Mouse (Mus musculus): Measurements from ENCODE around the gene Nrm.
"Not testable (repeated sequence)": the region's sequence is repeated elsewhere in the genome, so short reads cannot be mapped to it uniquely, and the experiment has no call there.

The Nrm gene

DNA sequence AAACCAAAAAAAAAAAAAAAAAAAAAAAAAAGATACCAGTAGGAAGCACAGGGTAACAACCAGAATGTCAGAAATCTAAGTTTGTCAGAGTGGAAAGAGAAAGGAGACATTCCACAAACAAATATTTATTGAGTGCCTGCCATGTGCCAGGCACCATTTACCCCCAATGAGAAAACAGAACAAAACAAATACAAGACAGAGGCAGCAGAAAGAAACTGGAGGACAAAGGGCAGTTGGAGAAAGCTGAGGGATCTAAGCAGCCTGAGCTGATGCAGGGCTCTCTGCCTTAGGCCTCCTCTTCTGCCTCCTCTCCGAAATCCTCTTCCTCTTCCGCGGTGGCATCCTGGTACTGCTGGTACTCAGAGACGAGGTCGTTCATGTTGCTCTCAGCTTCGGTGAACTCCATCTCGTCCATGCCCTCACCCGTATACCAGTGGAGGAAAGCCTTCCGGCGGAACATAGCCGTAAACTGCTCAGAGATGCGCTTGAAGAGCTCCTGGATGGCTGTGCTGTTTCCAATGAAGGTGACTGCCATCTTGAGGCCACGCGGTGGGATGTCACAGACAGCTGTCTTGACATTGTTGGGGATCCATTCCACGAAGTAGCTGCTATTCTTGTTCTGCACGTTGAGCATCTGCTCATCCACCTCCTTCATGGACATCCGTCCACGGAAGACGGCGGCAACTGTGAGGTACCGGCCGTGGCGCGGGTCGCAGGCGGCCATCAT, 26.3 kb upstream of the Nrm start:
- no peak for ATAC-seq (ENCODE audit: low TSS enrichment)

DNA sequence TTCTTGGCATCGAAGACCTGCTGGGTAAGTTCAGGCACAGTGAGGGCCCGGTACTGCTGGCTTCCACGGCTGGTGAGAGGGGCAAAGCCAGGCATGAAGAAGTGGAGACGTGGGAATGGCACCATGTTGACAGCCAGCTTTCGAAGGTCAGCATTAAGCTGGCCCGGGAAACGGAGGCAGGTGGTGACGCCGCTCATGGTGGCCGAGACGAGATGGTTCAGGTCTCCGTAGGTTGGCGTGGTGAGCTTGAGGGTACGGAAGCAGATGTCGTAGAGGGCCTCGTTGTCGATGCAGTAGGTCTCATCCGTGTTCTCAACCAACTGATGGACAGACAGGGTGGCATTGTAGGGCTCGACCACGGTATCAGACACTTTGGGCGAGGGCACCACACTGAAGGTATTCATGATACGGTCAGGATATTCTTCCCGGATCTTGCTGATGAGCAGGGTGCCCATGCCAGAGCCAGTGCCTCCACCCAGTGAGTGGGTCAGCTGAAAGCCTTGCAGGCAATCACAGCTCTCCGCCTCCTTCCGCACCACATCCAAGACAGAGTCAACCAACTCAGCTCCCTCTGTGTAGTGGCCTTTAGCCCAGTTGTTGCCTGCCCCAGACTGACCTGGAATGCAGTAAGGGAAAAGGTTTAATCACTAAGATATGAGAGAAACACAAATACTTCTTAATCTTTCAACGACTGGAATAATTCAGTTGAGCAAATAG, 25.5 kb upstream of the Nrm start:
- no peak for ATAC-seq (ENCODE audit: low TSS enrichment)

DNA sequence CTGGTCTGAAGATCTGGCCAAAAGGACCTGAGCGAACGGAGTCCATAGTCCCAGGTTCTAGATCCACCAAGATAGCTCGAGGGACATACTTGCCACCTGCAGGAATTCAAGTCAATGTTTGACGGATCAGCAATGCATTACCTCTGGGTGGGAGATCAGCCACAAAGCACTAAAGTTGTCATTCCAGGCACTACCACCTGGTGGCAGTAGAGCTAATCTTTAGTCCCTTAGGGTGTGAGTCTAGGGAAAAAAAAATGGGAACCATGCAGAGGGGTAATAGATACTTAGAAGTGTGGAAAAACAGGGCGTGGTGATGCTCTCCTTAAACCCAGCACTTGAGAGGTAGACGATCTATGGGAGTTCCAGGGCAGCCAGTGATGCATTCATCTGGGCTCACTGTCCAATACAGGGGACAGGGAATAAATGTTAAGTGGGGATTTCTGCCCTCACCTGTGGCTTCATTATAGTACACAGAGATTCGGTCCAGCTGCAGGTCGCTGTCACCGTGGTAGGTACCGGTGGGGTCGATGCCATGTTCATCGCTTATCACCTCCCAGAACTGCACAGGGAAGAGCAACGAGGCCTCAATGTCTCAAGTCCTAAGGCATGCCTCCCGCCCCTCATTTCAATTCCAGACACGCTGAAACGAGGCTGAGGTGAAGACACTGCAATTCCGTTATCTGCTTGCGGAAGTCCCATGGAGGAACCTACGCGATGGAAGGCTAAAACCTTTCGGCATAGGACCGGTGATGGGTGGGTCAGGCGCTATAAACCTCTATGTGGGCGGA, 24.7 kb upstream of the Nrm start:
- ATAC-seq (ENCODE audit: low TSS enrichment) = peak; percentile 10; the same call in 1 of the 2 replicates

DNA sequence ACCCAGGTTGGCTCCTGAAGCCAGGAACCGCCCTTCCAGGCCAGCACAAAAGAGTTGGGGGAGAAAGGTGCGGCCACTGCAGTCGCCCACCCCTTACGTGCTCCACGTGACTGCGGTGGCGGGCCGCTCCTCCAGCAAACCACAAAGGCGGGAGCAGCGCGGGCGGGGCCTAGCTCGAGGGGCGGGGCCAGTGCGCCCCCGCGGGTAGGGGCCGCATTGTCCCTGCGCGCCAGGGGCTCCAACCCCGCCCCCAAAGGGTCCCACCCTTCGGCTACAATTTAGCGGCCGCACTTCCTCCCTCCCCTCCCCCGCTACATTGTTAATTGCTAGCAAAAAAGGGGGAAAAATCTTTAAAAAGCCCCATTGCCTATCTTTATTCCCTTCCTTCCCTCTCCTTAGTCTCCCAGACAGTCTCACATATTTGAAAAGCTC, 24.1 kb upstream of the Nrm start:
- ATAC-seq (ENCODE audit: low TSS enrichment) = no peak

DNA sequence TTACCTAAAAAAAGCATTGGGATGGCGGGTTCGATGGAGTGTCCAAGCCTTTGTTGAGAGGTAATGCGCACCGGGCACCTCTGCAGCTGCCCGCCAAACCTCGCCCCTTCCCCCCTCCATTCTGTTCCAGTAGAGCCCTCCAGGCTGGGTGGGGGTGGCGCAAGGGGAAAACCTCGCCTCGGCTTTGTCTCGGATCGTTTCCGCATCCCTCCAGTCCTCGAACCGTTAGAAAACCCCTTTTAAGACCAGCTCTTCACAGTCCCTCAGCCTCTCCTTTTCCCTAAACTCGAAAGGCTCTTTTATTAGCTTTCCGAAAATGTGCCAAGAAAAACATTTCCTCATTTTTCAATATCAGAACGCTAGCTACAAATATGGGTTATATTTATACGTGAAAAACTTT, 23.6 kb upstream of the Nrm start:
- no peak for ATAC-seq (ENCODE audit: low TSS enrichment)

DNA sequence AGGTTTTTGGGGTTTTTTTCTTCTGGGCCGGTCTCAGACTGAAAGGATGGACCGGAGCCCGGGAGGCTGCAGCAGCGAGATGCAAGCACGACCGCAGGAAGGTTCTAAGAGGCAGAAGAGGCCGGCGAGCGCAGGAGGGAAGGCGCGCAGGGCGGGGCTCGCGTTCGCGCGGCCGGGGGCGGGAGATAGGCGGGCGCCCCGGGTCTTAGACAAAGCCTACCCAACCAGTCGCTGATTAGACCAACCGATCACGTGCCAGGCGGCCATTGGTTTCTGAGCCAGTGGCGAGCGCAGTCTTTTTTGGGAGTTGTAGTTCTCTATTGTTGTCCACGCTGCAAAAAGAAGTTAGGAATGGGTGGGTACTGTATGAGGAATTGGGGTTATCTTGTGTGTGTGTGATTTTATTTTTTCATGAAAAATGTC, 23.0 kb upstream of the Nrm start, which contains the start of gene Tubb5:
Gene Tubb5, minus strand, starts transcription at position 185 of the 423 bp plus-strand sequence.
- ATAC-seq (ENCODE audit: low TSS enrichment) = peak; percentile 53

DNA sequence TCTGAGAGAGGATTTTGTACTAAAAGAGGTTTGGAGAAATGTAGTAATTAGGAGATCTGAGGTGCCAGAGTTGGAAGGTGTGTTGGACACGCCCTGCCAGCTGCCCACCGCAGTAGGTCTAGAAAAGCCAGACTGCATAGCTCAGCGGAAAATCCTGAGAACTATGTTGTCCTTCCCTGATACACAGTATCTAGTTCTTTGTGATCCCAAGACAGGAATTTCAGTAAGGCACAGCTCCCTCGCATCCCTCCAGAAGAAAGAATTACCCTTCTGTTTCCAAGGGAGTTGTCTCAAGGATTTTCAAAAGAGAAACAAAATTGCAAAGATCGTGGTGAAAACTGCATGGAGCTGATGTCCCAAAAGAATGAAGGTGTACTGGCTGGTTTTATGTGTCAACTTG, 22.5 kb upstream of the Nrm start:
- ATAC-seq (ENCODE audit: low TSS enrichment) = no peak

DNA sequence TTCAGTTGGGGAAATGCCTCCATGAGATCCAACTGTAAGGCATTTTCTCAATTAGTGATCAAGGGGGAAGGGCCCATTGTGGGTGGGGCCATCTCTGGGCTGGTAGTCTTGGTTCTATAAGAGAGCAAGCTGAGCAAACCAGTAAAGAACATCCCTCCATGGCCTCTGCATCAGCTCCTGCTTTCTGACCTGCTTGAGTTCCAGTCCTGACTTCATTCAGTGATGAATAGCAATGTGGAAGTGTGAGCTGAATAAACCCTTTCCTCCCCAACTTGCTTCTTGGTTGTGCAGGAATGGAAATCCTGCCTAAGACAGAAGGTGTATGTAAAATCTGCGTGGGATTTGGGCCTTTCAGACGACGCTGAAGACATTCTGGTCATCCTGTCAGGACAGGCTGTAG, 22.1 kb upstream of the Nrm start:
- not testable (repeated sequence) for ATAC-seq (ENCODE audit: low TSS enrichment)

DNA sequence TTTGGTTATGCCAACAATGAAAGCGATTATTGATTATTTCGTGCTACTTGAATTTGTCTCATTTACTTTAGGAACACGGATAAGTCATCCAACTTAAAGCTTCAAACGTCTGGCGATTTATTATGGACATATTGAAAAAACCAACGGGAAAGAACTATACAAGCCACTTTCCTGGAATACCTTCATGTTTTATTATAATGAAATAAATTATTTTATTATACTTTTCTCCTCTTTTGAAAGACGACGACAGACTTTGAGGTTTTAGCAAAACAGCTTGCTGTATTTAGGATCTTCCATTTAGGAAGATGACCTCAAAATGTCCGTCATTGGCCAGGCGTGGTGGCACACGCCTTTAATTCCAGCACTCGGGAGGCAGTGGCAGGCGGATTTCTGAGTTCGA, 20.6 kb upstream of the Nrm start:
- no peak for ATAC-seq (ENCODE audit: low TSS enrichment)

DNA sequence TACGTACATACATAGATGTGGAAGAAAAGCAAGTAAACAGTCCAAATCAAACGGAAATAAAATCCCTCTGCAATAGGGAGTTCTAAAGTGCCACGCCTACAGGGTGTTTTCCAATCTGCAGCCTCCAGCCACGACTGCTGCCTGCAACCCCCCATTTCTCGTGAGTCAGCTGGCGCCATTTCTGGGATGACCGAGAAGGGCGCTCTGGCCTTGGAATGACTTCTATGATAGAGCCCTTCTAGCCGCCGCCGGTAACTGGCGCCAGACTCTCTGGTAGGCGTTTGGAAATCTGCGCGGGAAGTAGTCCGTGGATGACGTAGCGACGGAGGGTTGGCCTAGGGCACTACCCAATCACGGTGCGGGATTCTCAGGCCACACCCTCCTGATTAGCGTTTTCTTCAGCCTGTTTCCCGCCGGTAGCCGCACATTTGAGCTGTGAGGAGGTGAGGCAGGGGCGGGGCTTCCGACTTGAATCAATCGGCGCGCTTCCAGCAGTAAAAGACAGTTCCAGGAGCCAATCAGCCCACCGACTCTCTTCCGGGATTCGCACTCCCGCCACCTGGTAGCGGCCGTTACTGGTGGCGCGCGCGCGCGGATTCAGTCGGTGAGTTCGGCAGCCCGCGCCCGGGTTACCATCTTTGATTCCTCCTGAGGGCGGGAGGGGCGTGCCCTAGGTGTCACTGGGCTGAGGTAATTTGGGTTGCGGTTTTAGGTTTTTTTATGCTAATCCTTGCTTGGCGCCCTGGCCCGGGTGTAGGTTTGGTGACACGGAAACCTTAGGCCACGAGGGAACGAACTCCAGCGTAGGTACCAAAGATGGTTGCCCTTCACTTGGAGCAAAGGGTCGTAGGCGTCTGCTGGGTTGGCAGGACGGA, 19.8 kb upstream of the Nrm start, which contains the start of gene Mdc1:
Gene Mdc1, plus strand, starts transcription at position 440 of the 875 bp plus-strand sequence.
- peak; percentile 83 for ATAC-seq (ENCODE audit: low TSS enrichment)

DNA sequence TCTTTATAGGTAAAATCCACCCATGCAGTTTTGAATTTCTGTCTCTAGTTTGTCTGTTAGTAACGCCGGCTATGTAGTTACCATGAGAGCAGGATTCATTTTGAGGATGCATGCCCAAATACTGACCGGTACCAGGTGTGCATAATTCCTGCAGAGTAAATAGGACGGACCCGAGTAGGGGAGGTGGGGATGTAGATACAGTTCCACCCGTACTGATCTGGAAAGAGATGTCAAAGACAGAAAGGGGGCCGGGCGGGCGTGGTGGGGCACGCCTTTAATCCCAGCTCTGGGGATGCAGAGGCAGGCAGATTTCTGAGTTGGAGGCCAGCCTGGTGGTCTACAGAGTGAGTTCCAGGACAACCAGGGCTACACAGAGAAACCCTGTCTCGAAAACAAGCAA, 19.1 kb upstream of the Nrm start:
- ATAC-seq (ENCODE audit: low TSS enrichment) = no peak

DNA sequence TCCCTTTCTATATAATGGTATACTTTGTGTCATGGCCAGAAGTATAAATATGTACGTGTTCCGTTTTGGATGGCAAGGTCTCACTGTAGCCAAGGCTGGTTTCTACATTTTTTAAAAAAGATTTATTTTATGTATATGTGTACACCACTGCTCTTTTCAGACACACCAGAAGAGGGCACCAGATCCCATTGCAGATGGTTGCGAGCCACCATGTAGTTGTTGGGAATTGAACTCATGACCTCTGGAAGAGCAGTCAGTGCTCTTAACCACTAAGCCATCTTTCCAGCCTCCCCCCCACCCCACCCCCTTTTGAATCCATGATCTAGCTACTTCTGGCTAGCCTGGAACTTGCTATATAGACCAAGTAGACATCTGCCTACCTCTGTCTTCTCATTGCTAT, 17.6 kb upstream of the Nrm start:
- ATAC-seq (ENCODE audit: low TSS enrichment) = no peak

DNA sequence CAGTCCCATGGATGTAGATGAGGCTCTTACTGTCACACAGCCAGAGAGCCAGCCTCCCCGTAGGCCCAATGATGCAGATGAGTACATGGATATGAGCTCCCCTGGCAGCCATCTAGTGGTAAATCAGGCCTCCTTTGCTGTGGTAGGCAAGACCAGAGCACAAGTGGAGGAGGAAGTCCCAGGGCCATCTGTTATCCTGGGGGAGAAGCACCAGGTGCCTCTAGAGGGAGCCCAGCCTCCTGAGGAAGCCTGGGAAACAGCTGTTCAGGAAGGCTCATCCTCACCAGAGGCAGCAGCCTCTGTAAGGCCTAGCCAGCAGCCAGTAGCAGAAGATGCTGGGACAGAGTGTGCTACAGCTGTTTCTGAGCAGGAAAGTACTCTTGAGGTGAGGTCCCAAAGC, 13.0 kb upstream of the Nrm start:
- peak; percentile 94 for ATAC-seq (ENCODE audit: low TSS enrichment)

DNA sequence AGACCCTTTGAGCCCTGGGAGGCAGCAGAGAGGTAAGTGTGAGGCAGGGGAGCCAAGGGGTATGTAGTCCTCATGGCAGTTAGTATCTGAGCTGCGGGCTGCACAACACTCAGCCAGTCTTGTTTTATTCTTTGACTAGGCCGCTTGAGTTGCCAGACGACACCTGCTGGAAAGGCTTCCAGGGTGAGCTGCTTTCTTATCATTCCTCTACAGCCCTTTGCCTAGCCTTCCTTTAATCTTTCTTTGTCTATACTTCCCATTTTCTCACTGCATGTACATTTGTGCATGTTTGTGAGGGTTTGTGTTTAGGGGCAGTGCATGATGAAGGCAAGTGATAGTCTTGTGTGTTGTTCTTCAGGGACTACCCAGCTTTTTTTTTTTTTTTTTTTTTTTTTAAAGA, 10.1 kb upstream of the Nrm start:
- ATAC-seq (ENCODE audit: low TSS enrichment) = no peak

DNA sequence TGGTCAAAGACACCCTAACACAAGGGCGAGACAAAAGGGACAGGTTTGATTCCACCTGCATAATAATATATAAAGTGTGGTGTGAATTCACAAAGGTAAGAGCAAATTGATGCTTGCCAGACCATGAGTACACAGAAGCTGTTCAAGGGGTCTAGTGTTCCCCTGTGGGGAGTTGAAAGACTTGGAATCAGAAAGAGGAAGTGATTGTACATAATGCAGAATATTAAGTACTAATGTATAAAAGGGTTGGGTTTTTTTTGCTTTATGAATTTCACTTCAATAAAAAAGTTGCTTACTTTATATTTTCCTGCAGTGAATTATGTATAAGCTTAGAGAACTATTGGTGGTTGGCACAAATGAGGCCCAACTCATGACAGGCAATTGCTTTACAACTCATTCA, 1.7 kb upstream of the Nrm start:
- ATAC-seq (ENCODE audit: low TSS enrichment) = no peak

DNA sequence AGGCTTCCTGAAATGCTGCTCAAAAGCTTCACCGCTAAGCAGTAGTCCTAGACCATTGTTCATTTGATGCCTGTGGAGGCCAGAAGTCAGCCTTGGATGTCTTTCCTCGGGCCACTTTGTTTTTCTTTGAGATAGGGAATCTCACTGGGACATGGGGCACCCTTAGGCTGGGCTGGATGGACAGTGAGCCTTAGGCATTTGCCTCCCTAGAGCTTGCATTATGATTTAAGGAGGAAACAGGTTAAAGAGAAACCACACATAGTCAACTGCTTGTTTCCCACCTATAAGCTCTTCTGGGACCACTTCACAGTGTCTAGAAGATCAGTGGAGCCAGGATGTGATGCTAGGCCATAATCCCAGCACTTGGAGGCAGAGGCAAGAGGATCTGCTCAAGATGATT, 1.3 kb upstream of the Nrm start:
- no peak for ATAC-seq (ENCODE audit: low TSS enrichment)

DNA sequence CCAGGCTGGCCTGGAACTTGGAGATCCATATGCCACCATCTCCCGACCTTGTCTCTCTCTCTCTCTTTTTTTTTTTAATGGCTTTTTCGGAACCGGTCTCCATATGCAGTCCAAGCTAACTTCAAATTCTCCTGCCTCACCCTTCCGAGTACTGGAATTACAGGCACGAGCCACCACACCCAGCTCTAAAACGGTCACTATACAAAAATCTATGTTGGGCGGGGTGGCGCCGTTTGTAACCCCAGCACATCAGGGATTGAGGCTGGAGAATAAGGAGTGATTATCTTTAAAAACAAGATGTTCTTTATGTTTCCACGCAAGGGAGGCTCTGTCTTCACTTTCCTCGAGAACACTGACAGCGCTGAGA, 304 bp upstream of the Nrm start:
- peak; percentile 5; the same call in 1 of the 2 replicates for ATAC-seq (ENCODE audit: low TSS enrichment)

DNA sequence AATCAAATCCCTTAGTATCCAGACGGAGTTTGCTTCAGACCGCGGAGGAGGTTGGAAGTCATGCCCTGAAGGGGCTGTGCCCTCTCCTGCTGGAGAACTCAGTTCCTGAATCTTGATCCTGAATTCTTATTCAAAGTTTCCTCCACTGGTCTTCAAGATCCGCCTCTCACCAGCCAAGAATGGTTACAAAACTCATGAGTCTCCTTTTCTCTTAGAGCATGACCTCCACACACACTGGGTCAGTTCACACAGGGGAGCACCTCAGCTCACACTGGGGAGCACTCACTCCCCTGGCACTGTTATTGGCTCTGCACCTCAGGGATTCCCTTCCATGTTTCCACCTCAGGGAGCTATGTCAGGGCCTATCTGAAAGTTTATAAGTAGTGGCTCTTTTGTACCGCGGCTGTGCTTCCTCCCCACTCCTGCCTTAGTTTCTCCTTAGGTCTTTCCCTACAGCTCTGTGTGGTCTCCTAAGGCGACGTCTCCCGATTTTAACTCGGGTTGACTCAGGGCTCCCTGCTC, 3.8 kb downstream of the Nrm start:
- ATAC-seq (ENCODE audit: low TSS enrichment) = no peak

DNA sequence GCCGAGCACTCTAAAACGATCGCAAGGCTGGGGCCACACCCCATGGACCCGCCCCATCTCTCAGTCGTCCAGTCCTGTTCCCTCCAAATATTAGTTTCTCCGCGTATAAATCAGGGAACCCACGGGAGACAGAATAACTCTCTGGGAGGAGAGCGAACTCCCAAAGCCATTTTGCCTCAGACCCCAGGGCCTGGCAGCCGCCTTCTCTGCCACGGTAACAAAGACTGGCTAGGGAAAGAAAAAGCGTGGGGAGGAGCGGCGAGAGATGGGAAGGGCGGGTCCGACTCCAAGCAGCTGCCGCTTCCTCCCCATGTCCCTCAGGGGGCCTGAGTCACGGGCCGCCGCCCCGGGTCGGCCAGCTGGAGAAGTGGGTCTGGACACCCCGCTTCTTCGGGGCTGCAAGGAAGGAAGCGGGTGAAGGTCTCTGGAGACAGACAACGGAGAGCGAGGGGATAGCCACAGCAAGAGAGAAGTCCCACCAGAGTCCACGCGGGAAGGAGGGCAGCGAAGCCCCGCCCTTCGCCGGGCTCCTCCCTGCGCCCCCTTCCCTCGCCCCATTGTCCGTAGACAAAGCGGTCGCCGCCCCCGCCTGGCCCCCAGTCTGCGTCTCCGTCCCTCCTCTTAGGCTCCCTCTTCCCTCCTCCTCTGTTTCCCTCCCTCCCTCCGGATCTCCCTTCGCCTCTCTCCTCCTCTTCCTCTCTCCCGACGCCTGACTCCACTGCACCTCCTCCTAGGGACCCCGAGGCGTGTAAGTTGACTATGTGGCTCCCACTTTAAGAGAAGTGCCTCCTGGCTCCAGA, 4.6 kb downstream of the Nrm start, which contains the start of gene Ppp1r18:
Gene Ppp1r18, plus strand, starts transcription at position 113 of the 800 bp plus-strand sequence.
- no peak for ATAC-seq (ENCODE audit: low TSS enrichment)

DNA sequence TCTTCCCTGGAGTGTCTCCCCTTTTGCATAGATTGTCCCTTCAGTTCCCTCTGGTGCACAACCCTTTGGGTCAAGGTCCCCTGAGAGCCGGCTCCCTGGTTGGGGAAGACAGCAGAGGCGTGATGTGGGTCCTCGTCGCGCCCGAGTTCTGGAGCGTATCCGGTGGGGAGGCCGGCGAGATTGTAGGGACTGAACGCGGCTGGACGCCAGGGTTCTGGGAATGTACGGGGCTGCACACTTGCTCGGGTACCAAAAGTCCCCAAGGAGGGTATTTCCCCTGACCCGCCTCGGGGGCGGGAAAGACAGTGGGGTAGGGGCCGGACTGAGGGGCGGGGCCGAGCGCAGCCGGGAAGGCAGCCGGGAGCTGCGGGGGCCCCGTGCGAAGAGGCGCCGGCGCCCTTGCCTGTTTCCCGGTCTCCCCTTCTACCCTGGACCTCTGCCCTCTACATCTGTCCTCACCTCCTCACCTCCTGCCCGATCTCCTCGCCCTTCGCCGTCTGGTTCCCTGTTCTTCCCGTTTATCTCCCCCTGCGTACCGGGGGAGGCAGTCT, 5.2 kb downstream of the Nrm start:
- ATAC-seq (ENCODE audit: low TSS enrichment) = no peak
